Mouse (Mus musculus) C2C12 (cell line): Measurements from ENCODE around the gene Ltbp2. TPM values are rescaled to one million over a fixed set of nuclear protein-coding genes. Genes with fewer than 3 reads are reported as not detected.

Experiments used
- H3K27me3 ChIP-seq: one replicate; pipeline ENCODE4 v1.6.1; 2011; ENCODE audit not compliant: control insufficient read depth, insufficient read depth, insufficient read length
- H3K36me3 ChIP-seq: one replicate; pipeline ENCODE4 v1.6.1; 2011; ENCODE audit not compliant: control insufficient read depth, insufficient read depth
- H3K4me3 ChIP-seq: one replicate; pipeline ENCODE4 v1.5.1; 2011; ENCODE audit warnings: mild to moderate bottlenecking, control low read depth; ENCODE audit not compliant: poor library complexity, insufficient read depth, severe bottlenecking
- H3K79me2 ChIP-seq: one replicate; pipeline ENCODE4 v1.6.1; 2011; ENCODE audit not compliant: control insufficient read depth, insufficient read depth
- H3K79me3 ChIP-seq: one replicate; pipeline ENCODE4 v1.6.1; 2011; ENCODE audit warnings: low read depth, control low read depth
- H3ac ChIP-seq: one replicate; pipeline ENCODE3; 2011; ENCODE audit warnings: low read depth; ENCODE audit not compliant: control insufficient read depth, insufficient read length
- CEBPB ChIP-seq: IDR thresholded peaks from one replicate; pipeline ENCODE4 v1.6.1; 2011; ENCODE audit warnings: low read depth, mild to moderate bottlenecking, control low read depth, moderate library complexity
- CTCF ChIP-seq: IDR thresholded peaks from one replicate; pipeline ENCODE4 v1.5.1; 2011; ENCODE audit not compliant: control insufficient read depth, insufficient read depth, insufficient read length
- FOSL1 ChIP-seq: IDR thresholded peaks from one replicate; pipeline ENCODE4 v1.8.0; 2011; ENCODE audit warnings: mild to moderate bottlenecking, low read length; ENCODE audit not compliant: poor library complexity, insufficient read depth, severe bottlenecking
- MAX ChIP-seq: IDR thresholded peaks from one replicate; pipeline ENCODE4 v1.6.1; 2011; ENCODE audit warnings: mild to moderate bottlenecking, control low read depth
- MYOD1 ChIP-seq: IDR thresholded peaks from one replicate; pipeline ENCODE4 v1.6.1; 2011; ENCODE audit warnings: low read depth; ENCODE audit not compliant: control insufficient read depth, insufficient read length
- MYOG ChIP-seq: IDR thresholded peaks from one replicate; pipeline ENCODE4 v1.6.1; 2011; ENCODE audit not compliant: control insufficient read depth, insufficient read length; ENCODE audit errors: extremely low read depth
- USF1 ChIP-seq: IDR thresholded peaks from one replicate; pipeline ENCODE4 v1.6.1; 2011; ENCODE audit warnings: low read depth, mild to moderate bottlenecking, control low read depth, moderate library complexity
- long read RNA-seq, 2 experiments: library from polyadenylated mRNA; unstranded; transcript quantifications; one replicate each; pipeline ENCODE4 v2.0.0; 2019 to 2020
- polyA plus RNA-seq: library from polyadenylated mRNA; unstranded; fragments of >200 nt; fragmentation: generic; extraction: Trizol; gene quantifications from one replicate; pipeline ENCODE4 v1.2.1, GENCODE M21; 2012; ENCODE audit warnings: missing spikeins

Gene Ltbp2
- 49.5 TPM for polyA plus RNA-seq
- long read RNA-seq, experiment 1, partial matches to known transcripts, result 16 of 18 reads
- long read RNA-seq, experiment 1, other reads (novel, unspliced or antisense), result 2 of 18 reads
- long read RNA-seq, experiment 2, full-length matches to known transcripts, result 1 of 125 reads
- long read RNA-seq, experiment 2, partial matches to known transcripts, result 68 of 125 reads
- long read RNA-seq, experiment 2, other reads (novel, unspliced or antisense), result 56 of 125 reads

DNA sequence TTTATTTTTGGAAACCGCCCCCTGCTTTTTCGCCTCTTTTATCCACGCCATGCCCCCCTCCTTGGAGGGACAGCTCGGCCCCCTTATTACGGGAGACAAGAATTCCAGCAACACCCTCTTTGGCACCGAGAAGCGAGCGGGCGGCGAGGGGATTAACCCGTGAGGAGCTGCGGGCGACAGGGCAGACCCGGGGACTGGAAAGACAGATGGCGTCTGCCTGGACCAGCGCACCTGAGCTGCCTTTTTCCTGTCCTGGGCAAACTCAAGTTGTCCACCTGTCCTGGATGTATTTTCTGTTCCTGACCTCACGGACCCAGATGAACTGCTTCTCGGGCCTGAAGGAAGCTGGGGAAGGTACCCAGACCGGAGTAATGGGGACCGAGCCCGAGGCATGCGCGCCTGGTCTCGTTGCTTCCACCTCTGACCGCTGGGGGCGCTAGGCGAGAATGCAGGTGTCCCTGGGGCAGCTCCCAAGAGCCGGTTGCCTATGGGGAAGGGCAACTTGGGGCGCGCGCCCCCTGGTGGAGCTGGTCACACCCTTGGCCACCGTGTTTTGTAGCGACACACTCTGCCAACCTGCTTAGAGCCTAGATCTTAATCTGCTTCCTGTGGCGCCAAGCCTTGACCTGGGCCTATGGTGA lies at the start of gene Ltbp2:
Gene Ltbp2 (minus strand): TSS at position 52 of the 641 bp plus-strand sequence.
- H3K27me3 ChIP-seq, result no peaks in the 10 kb centered on the region
- H3K4me3 ChIP-seq, result peak within 1 kb of the TSS; percentile 63
- H3K79me2 ChIP-seq, result peaks cover 73% of the 10 kb centered on the region
- H3ac ChIP-seq, result peak within 1 kb of the TSS; percentile 68
- peak; percentile 42 for TF ChIP-seq MYOD1
- TF ChIP-seq CEBPB, result no peak
- peak; percentile 99 for TF ChIP-seq CTCF
- peaks cover 3% of the 10 kb centered on the region for H3K36me3 ChIP-seq
- H3K79me3 ChIP-seq, result peaks cover 32% of the 10 kb centered on the region

DNA sequence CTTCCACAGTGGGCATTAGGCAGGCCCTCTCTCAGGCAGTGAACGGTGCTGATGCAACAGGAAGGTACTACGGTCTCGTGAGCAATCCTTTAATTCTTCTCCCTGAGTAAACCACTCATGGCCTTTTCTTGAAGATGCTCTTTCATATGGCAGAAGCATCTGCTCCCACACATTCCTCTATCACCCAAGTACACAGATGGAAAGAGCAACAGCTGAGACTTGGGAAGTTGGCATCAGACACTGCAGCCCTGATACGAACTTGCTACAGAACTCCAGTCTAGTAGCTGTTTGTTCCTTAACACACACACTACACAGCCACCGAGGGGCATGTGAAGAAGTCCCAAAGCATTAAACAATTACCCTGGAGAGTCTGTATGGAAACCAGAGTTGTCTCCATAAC lies 48.0 kb upstream of the Ltbp2 start:
- TF ChIP-seq MYOD1, result no peak
- no peak for TF ChIP-seq MAX
- no peak for TF ChIP-seq CTCF
- no peak for TF ChIP-seq CEBPB
- TF ChIP-seq USF1, result no peak
- no peak for TF ChIP-seq FOSL1
- no peak for TF ChIP-seq MYOG
- Histone ChIP-seq H3K79me3 (no peaks in the 10 kb centered on the region), H3K36me3 (peaks cover 61% of the 10 kb centered on the region), H3K27me3 (no peaks in the 10 kb centered on the region), H3K79me2 (no peaks in the 10 kb centered on the region), H3ac (no peak overlapping the region), H3K4me3 (no peak overlapping the region)

DNA sequence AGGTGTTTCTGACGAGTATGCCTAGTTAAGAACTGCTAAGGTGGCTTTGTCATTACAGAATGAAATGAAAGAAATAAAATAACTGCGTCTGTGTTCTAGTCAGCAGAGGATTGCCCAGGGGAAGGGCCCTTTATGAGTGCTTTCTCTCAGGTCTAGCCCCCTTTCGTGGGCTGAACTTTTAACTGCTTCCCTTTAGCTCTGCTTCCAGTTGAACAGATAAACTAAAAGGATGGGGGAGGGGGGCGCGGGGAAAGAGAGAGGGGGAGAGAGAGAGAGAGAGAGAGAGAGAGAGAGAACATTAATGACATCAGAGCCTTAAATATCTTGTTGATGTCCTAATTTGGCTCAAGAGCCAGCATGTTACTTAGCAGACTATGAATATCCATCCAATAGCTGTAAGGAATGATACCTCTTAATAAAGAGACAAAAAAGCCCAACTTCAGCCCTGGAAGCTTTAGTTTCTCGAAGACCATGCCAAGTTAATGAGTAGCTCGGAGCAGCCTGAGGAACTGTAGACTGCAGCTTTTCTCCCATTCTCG lies 45.6 kb upstream of the Ltbp2 start:
- Histone ChIP-seq H3ac (no peak overlapping the region), H3K79me3 (no peaks in the 10 kb centered on the region), H3K27me3 (no peaks in the 10 kb centered on the region), H3K4me3 (no peak overlapping the region), H3K79me2 (no peaks in the 10 kb centered on the region), H3K36me3 (peaks cover 62% of the 10 kb centered on the region)
- TF ChIP-seq FOSL1 (no peak), MYOD1 (no peak), CEBPB (no peak), CTCF (no peak), MYOG (no peak), USF1 (no peak), MAX (no peak)

DNA sequence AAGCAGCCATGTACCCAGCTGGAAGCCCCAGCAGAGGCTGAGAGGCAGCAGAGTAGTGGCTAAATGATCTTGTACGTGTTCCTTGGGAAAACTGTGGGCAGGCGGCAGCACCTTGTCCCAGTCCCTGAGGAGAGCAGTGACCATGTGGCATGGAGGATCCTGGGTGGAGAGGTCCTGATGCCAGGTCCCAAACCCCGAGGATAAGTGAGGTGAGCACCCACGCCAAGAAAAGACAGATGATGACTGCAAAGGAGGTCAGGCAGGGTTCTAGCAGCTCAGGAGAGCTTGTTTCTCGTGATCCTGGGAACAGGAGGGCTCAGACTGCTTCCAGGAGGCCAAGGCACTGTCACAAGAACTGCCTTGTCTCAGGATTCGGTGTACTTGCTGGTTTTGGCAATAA lies 42.5 kb upstream of the Ltbp2 start:
- Histone ChIP-seq H3K4me3 (no peak overlapping the region), H3K79me3 (no peaks in the 10 kb centered on the region), H3K27me3 (no peaks in the 10 kb centered on the region), H3K36me3 (peaks cover 50% of the 10 kb centered on the region), H3K79me2 (no peaks in the 10 kb centered on the region), H3ac (no peak overlapping the region)
- TF ChIP-seq CTCF (no peak), CEBPB (no peak), MAX (no peak), USF1 (no peak), FOSL1 (no peak), MYOD1 (no peak), MYOG (no peak)

DNA sequence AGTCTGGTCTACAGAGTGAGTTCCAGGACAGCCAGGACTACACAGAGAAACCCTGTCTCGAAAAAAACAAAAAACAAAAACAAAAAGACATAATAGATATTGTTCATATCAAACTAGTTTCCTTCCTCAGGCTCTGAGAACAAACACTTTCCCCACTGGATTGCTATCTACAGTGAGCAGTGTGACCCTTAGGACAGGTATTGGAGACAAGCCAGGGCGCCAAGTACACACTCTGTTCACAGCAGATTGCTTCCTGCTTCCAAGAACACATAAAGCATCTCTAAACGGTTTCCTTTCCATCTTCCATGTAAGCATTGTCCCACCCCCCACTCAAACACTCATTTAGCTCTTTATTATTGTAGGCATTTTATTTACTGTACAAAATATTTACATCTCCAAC lies 41.5 kb upstream of the Ltbp2 start:
- no peaks in the 10 kb centered on the region for H3K79me2 ChIP-seq
- H3K79me3 ChIP-seq, result no peaks in the 10 kb centered on the region
- H3K4me3 ChIP-seq, result no peak overlapping the region
- peaks cover 42% of the 10 kb centered on the region for H3K36me3 ChIP-seq
- TF ChIP-seq MYOG, result no peak
- no peak for TF ChIP-seq CTCF
- TF ChIP-seq CEBPB, result no peak
- TF ChIP-seq MAX, result no peak
- no peak for TF ChIP-seq USF1
- TF ChIP-seq MYOD1, result no peak
- no peak for TF ChIP-seq FOSL1
- no peaks in the 10 kb centered on the region for H3K27me3 ChIP-seq
- H3ac ChIP-seq, result no peak overlapping the region
